Mouse (Mus musculus): ENCODE data around the gene Cuta. TPM values are rescaled to one million over a fixed set of nuclear protein-coding genes. Genes with fewer than 3 reads are reported as not detected.
"Not testable (repeated sequence)": the region's sequence is repeated elsewhere in the genome, so short reads cannot be mapped to it uniquely, and the experiment has no call there.

Cuta gene
- polyA plus RNA-seq, 1 experiment from 2014 or later = 145 TPM

DNA sequence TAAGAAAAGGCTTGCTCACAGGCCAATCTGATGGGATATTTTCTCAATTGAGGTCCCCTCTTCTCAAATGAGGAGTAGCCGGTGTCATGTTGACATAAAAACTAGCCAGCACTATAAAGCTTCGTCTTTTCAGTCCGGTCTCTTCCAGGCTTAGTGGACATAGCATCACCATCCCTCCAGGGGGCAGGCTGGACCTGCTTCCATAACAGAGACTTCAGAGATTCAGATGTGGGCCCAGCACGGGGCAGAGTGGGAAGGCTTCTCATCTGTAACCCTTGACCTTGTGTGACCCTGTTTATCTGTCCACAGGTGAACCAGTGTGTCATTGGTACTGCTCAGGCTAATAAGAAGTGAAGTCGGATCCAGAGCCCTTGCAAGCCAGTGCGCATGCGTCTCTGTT lies 7.6 kb downstream of the Cuta start:
- H3K9me3 ChIP-seq; H3K9ac ChIP-seq (replicated peaks); H3K27me3 ChIP-seq; H3K4me3 ChIP-seq (replicated peaks); H3K4me2 ChIP-seq (replicated peaks); H3K27ac ChIP-seq: not testable (repeated sequence)
- peaks cover 47% of the 10 kb centered on the region for H3K36me3 ChIP-seq
- ATAC-seq = 0 out of 2 replicates have a peak, but pooled peaks have one; percentile 8
- 66% methylated on average over 7 of the region's 7 CpGs for WGBS
- peaks cover 20% of the 10 kb centered on the region for H3K4me1 ChIP-seq (replicated peaks)

DNA sequence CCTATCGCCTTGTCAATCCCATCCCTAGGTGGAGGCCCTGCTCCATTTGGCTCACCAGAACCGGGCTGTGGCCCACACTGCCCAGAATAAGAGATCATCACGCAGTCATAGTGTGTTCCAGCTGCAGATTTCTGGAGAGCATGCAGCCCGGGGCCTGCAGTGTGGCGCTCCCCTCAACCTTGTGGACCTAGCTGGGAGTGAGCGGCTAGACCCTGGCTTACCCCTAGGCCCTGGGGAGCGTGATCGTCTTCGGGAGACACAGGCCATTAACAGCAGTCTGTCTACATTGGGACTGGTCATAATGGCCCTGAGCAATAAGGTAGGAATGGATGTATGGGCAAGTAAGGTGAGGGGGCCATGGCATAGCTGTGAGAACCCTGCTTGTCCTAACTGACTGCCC lies 14.0 kb downstream of the Cuta start:
- H3K4me3 ChIP-seq (replicated peaks); H3K4me1 ChIP-seq (replicated peaks); H3K4me2 ChIP-seq (replicated peaks); H3K27ac ChIP-seq; H3K27me3 ChIP-seq; H3K9ac ChIP-seq (replicated peaks); H3K9me3 ChIP-seq; ATAC-seq: not testable (repeated sequence)
- 98% methylated on average over 9 of the region's 9 CpGs for WGBS
- H3K36me3 ChIP-seq = peaks cover 48% of the 10 kb centered on the region

- H3K4me3 ChIP-seq (replicated peaks); ATAC-seq; H3K27me3 ChIP-seq; H3K4me2 ChIP-seq (replicated peaks); H3K9me3 ChIP-seq; H3K9ac ChIP-seq (replicated peaks); H3K27ac ChIP-seq: not testable (repeated sequence)
- Histone ChIP-seq H3K36me3 (peaks cover 33% of the 10 kb centered on the region), H3K4me1 (replicated peaks) (peaks cover 12% of the 10 kb centered on the region)
- 95% methylated on average over 6 of the region's 6 CpGs for WGBS
These were observed 17.0 kb downstream of the Cuta start for GRCm38 (mm10) chr17:26922368-26922767.

DNA sequence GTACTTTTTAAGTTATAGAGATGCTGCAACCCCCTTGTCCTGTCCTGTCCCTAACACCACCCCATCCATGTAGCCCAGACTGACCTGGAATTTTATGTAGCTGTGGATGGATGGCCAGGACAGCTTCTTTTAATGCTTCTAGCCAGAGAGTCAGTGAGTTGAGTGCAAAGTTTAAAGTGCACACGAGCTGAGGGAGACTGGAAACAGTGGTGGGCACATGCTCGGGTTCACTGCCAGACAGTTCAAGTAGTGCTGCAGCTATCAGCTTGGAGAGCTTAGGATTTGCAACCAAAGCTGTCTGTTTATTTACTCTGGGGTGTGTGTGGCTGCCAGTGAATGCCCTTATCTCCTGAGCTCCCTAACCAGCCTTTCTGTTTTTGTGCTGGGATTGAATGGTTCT lies 19.9 kb downstream of the Cuta start:
- H3K9me3 ChIP-seq; H3K27ac ChIP-seq; H3K9ac ChIP-seq (replicated peaks); H3K27me3 ChIP-seq; ATAC-seq; H3K4me2 ChIP-seq (replicated peaks); H3K4me3 ChIP-seq (replicated peaks): not testable (repeated sequence)
- Histone ChIP-seq H3K36me3 (peaks cover 12% of the 10 kb centered on the region), H3K4me1 (replicated peaks) (peaks cover 13% of the 10 kb centered on the region)
- WGBS = 71% methylated on average over 2 of the region's 2 CpGs

- Histone ChIP-seq H3K4me2 (replicated peaks) (peak overlapping the region; percentile 77), H3K27me3 (no peaks in the 10 kb centered on the region), H3K9ac (replicated peaks) (no peak overlapping the region; the same call in 1 of the 2 replicates), H3K4me1 (replicated peaks) (peaks cover 13% of the 10 kb centered on the region), H3K27ac (no peak overlapping the region), H3K36me3 (peaks cover 11% of the 10 kb centered on the region; the same call in 1 of the 2 replicates), H3K9me3 (no peaks in the 10 kb centered on the region), H3K4me3 (replicated peaks) (peak overlapping the region; percentile 69)
- 82% methylated on average over 2 of the region's 2 CpGs for WGBS
- ATAC-seq = no peak
These were observed 21.0 kb downstream of the Cuta start for GRCm38 (mm10) chr17:26918343-26918742.

DNA sequence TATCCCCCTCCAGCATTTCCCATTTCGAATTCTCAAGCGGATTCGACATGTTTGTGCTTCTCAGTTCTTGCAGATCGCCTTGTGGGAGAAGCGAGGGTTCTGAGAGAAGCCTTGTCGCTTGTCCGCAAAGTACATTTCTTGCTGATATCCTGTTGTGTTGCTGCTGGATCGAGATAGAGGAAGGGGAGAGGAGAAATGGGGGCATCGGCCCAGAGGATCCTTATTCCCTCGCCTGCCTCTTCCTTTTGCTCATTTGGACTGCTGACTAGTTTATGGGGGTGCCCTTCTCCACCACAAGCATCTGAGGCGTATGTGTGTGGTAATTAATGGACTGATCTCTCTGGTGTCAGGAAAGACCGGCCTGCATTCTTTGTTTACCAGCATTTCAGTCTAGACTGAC lies 21.8 kb downstream of the Cuta start:
- H3K9me3 ChIP-seq, ATAC-seq, H3K36me3 ChIP-seq, H3K27ac ChIP-seq, H3K27me3 ChIP-seq: not testable (repeated sequence)
- H3K4me3 ChIP-seq (replicated peaks) = peak overlapping the region; percentile 69
- H3K9ac ChIP-seq (replicated peaks) = peak overlapping the region; percentile 67
- peaks cover 13% of the 10 kb centered on the region for H3K4me1 ChIP-seq (replicated peaks)
- peak overlapping the region; percentile 77 for H3K4me2 ChIP-seq (replicated peaks)
- WGBS = 2% methylated on average over 11 of the region's 12 CpGs

GRCm38 (mm10) chr17:26916711-26917482 lies 22.5 kb downstream of the Cuta start, which contains the start of gene Kifc5b:
Kifc5b (plus strand) TSS chr17:26917091.
- Histone ChIP-seq H3K27ac (no peak within 1 kb of the TSS), H3K9ac (replicated peaks) (peak within 1 kb of the TSS; percentile 67), H3K27me3 (no peaks in the 10 kb centered on the region), H3K9me3 (no peaks in the 10 kb centered on the region), H3K4me1 (replicated peaks) (peaks cover 13% of the 10 kb centered on the region), H3K36me3 (0 out of 2 replicates have a peak, but pooled peaks cover 9% of the 10 kb centered on the region), H3K4me2 (replicated peaks) (peak within 1 kb of the TSS; percentile 77), H3K4me3 (replicated peaks) (peak within 1 kb of the TSS; percentile 69)
- ATAC-seq = peak; percentile 99
- WGBS = under 1% methylated on average over 61 of the region's 72 CpGs

DNA sequence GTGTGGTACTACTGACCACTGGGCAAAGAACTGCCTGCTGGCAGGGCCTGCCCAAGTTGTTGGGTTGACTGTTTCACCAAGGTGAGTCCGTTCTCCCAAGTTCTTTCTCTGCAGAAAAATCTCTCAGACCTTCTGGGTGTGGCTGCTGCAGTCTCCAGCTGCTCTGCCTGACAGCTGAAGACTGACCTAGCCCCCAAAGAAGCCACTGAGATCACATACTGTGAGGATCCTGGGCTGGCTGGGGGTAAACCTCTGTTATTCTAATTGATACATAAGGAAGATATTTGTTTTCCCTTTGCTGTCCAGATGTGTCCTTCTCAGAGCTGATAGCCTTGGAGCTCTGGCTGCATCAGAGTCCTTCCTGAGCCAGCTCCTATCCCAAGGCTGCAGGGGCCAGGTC lies 24.1 kb downstream of the Cuta start:
- Histone ChIP-seq H3K27me3 (no peaks in the 10 kb centered on the region), H3K4me2 (replicated peaks) (no peak overlapping the region), H3K9me3 (no peaks in the 10 kb centered on the region), H3K27ac (no peak overlapping the region), H3K4me1 (replicated peaks) (peaks cover 13% of the 10 kb centered on the region), H3K9ac (replicated peaks) (no peak overlapping the region), H3K4me3 (replicated peaks) (no peak overlapping the region), H3K36me3 (no peaks in the 10 kb centered on the region)
- ATAC-seq = no peak
- 63% methylated on average over 1 of the region's 1 CpGs for WGBS

DNA sequence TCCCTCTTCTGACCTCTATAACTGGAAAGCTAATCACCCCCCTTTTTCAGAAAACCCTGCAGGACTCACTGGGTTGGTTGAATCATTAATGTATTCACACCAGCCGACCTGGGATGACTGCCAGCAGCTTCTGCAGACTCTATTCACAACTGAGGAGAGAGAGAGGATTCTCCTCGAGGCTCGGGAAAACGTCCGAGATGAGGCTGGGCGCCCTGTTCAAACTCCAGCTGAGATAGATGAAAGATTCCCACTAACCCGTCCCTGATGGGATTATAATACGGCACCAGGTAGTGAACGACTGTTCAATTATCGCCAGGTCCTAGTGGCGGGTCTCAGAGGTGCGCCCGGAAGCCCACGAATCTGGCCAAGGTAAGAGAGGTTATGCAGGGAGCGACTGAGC lies 31.9 kb downstream of the Cuta start:
- ATAC-seq; H3K9ac ChIP-seq (replicated peaks); H3K27me3 ChIP-seq; H3K27ac ChIP-seq; H3K4me2 ChIP-seq (replicated peaks); H3K4me1 ChIP-seq (replicated peaks); H3K4me3 ChIP-seq (replicated peaks); H3K36me3 ChIP-seq; H3K9me3 ChIP-seq: not testable (repeated sequence)
- 85% methylated on average over 15 of the region's 15 CpGs for WGBS

DNA sequence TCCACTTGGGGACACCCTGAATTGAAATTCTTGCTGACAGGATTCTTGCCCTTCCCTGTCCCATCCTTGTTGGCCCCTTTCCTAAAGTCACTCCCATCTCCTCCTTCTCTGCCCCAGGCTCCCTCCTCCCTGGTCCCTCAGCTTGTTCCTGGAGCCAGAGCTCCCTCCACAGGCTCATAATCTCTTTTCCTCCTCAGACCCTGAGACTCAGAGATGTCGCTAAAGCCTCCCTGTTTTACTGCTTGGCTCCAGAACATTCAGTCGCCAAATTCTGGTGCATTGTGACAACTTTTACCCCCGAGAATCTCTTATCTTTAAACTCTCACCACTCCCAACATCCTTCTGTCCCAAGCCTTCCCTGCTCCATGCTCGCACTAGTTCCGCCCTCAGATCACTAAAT lies 35.0 kb downstream of the Cuta start:
- H3K4me3 ChIP-seq (replicated peaks) = no peak overlapping the region
- no peaks in the 10 kb centered on the region for H3K9me3 ChIP-seq

DNA sequence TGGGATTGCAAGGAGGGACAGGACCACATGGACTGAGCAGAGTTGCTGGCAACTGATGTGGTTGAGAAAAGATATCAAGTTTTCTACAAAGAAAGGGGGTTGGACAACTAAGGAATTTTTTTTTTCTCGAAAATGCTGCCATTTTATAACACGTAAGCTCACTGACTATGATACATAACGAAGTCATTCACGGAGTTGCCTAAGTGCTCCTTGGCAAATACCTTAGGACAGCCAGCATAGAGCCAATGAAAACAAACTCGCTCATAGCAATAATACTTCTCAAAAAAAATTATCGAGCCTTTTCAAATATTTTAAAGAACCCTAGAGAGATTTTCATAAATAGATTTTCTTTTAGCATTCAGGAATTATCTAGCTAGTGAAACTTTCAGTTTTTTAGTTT lies 38.5 kb downstream of the Cuta start:
- H3K4me3 ChIP-seq (replicated peaks) = no peak overlapping the region
- H3K4me1 ChIP-seq (replicated peaks) = no peaks in the 10 kb centered on the region
- no peaks in the 10 kb centered on the region for H3K9me3 ChIP-seq
- 82% methylated on average over 6 of the region's 6 CpGs for WGBS
- H3K36me3 ChIP-seq = no peaks in the 10 kb centered on the region
- no peak for ATAC-seq
- H3K9ac ChIP-seq (replicated peaks) = no peak overlapping the region
- H3K4me2 ChIP-seq (replicated peaks) = no peak overlapping the region
- no peak overlapping the region for H3K27ac ChIP-seq
- no peaks in the 10 kb centered on the region for H3K27me3 ChIP-seq

More for the DNA sequence above, 35.0 kb downstream of the Cuta start:
- no peak overlapping the region for H3K4me2 ChIP-seq (replicated peaks)
- ATAC-seq = no peak
- no peak overlapping the region for H3K9ac ChIP-seq (replicated peaks)
- no peaks in the 10 kb centered on the region for H3K36me3 ChIP-seq
- H3K27me3 ChIP-seq = no peaks in the 10 kb centered on the region
- no peak overlapping the region for H3K27ac ChIP-seq
- no peaks in the 10 kb centered on the region for H3K4me1 ChIP-seq (replicated peaks)
- 63% methylated on average over 5 of the region's 5 CpGs for WGBS

DNA sequence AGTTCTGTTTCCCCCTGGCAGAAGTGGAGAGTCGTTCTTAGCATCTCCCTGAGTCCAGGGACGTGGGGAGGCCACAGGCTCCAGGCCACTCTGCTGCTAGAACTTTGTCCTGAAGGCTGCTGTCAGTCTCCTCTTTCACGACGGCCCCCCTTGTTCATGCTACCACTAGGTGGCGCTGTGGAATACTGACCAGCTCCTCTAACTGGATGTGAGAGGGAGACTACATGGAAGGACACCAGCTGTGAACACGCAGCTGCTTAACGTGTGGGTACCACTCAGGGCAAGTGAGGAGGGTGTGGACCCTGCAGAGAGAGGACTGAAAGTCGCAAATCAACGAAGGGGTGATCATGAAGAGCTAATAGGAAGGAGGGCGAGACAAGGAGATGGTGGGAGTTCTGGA lies 43.8 kb downstream of the Cuta start:
- H3K4me2 ChIP-seq (replicated peaks) = no peak overlapping the region
- no peak overlapping the region for H3K4me3 ChIP-seq (replicated peaks)
- WGBS = 14% methylated on average over 10 of the region's 10 CpGs
- H3K27me3 ChIP-seq = no peaks in the 10 kb centered on the region
- peaks cover 14% of the 10 kb centered on the region for H3K4me1 ChIP-seq (replicated peaks)
- ATAC-seq = 0 out of 2 replicates have a peak, but pooled peaks have one; percentile 50
- H3K36me3 ChIP-seq = no peaks in the 10 kb centered on the region
- H3K9me3 ChIP-seq = no peaks in the 10 kb centered on the region
- no peak overlapping the region for H3K27ac ChIP-seq
- no peak overlapping the region for H3K9ac ChIP-seq (replicated peaks)

DNA sequence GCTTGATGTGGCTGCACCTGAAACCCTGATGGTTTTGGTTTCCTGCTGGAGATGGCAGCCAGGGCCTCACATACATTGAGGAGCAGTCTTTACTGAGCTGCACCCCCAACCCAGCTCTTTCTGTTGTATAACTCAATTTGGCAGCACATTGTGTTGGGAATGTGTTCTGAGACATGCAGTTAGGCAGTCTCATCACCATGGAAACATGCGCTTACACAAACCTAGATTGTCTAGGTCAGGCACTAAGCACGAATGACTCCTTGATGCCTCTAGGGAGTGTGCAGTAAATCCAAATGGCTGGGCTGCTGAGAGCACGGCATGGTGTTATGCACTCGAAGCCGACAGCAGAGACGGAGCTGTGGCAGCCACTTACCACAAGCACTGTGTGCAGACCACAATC lies 45.0 kb downstream of the Cuta start:
- 80% methylated on average over 6 of the region's 6 CpGs for WGBS
- peaks cover 14% of the 10 kb centered on the region for H3K4me1 ChIP-seq (replicated peaks)
- no peak overlapping the region for H3K4me2 ChIP-seq (replicated peaks)
- no peak for ATAC-seq
- H3K27me3 ChIP-seq = no peaks in the 10 kb centered on the region
- H3K9me3 ChIP-seq = no peaks in the 10 kb centered on the region
- no peak overlapping the region for H3K4me3 ChIP-seq (replicated peaks)
- no peak overlapping the region for H3K27ac ChIP-seq
- H3K36me3 ChIP-seq = no peaks in the 10 kb centered on the region
- no peak overlapping the region for H3K9ac ChIP-seq (replicated peaks)
